Mouse (Mus musculus): ENCODE measurements at regions not wholly inside any gene's neighbourhood (a gene's known extent, or its start where the extent isn't known, plus 50 kb on each side); places are given as distances from the start of the nearest gene placed in this dataset.

DNA sequence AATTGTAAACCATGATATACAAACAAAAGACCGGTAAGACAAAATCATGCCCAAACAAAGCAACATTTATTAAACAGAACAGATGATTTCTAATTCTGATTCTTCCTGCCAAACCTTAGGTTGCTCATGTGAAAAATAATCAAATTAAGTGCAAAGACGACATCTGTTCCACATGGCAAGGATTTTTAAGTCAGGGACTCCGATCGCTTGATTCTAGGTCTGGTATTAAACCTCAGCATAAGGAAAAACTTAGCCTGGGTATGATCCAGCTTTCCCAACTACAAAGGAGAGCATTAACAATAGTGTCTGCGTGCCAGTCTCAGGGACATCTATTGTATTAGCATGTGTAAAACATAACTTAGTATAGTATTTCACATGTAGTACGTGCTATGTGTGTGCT is 181.8 kb upstream of the Rnpc3 start:
- H3K36me3 ChIP-seq = no peaks in the 10 kb centered on the region
- H3K4me1 ChIP-seq = no peaks in the 10 kb centered on the region
- 70% methylated on average over 6 of the region's 6 CpGs for WGBS
- H3K4me2 ChIP-seq = no peak overlapping the region
- no peak for ATAC-seq (ENCODE audit: insufficient number of reproducible peaks, low FRiP score, low TSS enrichment, low read depth)
- H3K9ac ChIP-seq = no peak overlapping the region
- no peaks in the 10 kb centered on the region for H3K9me3 ChIP-seq
- H3K27me3 ChIP-seq = no peaks in the 10 kb centered on the region
- no peak overlapping the region for H3K27ac ChIP-seq
- H3K4me3 ChIP-seq = no peak overlapping the region

DNA sequence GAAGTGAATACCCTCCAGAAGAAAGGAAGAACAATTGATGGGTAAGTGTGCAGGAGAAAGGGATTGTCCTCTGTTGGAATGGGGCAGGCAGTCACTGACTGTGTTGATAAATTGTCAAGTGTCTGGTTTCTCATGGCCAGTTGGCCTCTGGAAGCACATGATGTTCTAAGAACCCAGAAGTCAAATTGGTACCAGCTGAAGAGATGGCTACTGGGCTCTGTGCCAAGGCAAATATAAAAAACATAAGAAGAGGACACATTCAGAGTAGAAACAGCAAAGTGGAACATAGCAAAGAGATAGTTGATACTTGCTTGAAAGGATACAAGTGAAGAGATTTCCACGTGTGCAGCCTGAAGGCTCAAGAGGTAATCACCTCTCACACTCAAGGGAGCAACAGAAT is 170.9 kb upstream of the Col11a1 start:
- WGBS = 44% methylated on average over 1 of the region's 1 CpGs
- peak overlapping the region; percentile 71 for H3K27ac ChIP-seq
- 0 out of 2 replicates have a peak, but pooled peaks have one; percentile 48 for ATAC-seq (ENCODE audit: insufficient number of reproducible peaks, low FRiP score, low TSS enrichment, low read depth)

DNA sequence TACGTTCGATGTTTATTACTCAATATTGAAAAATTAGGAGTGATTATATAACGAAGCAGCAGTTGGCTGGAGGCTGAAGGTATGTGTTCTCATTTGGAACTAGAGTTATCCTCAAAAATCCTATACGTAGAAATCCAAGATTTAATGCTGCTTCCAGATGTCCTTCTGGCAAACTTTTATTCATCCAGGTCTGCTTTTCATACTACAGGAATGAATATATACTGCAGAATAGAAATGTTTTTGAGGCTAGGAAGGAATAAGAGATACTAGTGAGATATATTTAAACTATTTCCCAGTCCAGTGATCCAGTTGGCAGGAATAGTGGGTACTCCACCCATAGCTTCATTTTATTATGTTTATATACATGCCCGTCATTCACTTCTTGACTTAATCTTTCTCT is 170.3 kb upstream of the Col11a1 start:
- 0 out of 2 replicates have a peak overlapping the region, but pooled peaks have one; percentile 71 for H3K27ac ChIP-seq
- no peaks in the 10 kb centered on the region for H3K27me3 ChIP-seq
- no peaks in the 10 kb centered on the region for H3K36me3 ChIP-seq
- no peak overlapping the region for H3K4me2 ChIP-seq
- 0 out of 2 replicates have a peak, but pooled peaks cover 3% of the 10 kb centered on the region for H3K4me1 ChIP-seq
- peak; percentile 76; the same call in 1 of the 2 replicates for ATAC-seq (ENCODE audit: insufficient number of reproducible peaks, low FRiP score, low TSS enrichment, low read depth)
- no peak overlapping the region for H3K9ac ChIP-seq
- no peaks in the 10 kb centered on the region for H3K9me3 ChIP-seq
- no peak overlapping the region for H3K4me3 ChIP-seq
- WGBS = 54% methylated on average over 5 of the region's 5 CpGs

More for the DNA sequence above, 170.9 kb upstream of the Col11a1 start:
- Histone ChIP-seq H3K27me3 (no peaks in the 10 kb centered on the region), H3K9me3 (no peaks in the 10 kb centered on the region), H3K36me3 (no peaks in the 10 kb centered on the region), H3K9ac (no peak overlapping the region), H3K4me1 (0 out of 2 replicates have a peak, but pooled peaks cover 3% of the 10 kb centered on the region), H3K4me3 (no peak overlapping the region), H3K4me2 (no peak overlapping the region)

DNA sequence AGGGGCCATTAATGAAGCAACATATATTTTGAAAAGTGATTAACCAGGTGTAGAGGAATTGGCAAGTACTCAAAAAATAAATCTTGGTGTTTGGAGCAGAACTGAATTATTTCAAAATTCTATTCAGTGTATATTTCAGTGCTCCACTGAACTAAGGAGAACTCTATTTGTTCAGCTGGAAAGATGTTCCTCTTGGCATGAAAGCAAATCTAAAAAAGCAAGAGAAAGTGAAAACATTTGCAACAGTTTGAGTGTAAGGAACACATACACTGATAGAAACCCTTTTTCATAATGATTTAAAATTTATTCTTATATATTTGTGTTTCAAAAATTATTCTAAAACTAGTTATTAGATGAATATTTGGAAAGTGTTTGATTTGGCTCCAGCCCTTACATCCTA is 169.9 kb upstream of the Col11a1 start:
- no peaks in the 10 kb centered on the region for H3K36me3 ChIP-seq
- H3K4me3 ChIP-seq = no peak overlapping the region
- H3K4me2 ChIP-seq = no peak overlapping the region
- H3K27ac ChIP-seq = peak overlapping the region; percentile 71; the same call in 1 of the 2 replicates
- H3K4me1 ChIP-seq = 0 out of 2 replicates have a peak, but pooled peaks cover 3% of the 10 kb centered on the region
- no peak for ATAC-seq (ENCODE audit: insufficient number of reproducible peaks, low FRiP score, low TSS enrichment, low read depth)
- H3K9ac ChIP-seq = no peak overlapping the region
- no peaks in the 10 kb centered on the region for H3K9me3 ChIP-seq
- H3K27me3 ChIP-seq = no peaks in the 10 kb centered on the region

DNA sequence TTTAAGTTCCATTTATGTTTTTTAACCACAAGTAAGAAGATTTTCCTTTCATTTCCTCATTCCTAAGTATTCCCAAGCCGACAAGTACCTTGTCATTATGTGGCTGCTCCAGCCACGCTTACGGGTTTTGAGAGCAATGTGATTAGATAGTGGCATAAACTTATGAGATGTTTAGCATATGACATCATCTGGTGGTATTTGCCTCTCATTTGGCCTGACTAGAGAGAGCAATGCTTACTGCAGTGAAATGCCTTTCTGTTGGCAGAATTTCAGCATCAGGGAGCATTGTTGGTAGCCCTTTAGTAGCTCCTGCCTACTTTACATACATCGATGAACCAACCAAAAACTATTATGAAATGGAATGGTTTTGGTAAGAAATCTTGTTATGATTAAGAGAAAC is 157.1 kb upstream of the Col11a1 start:
- no peak for ATAC-seq (ENCODE audit: insufficient number of reproducible peaks, low FRiP score, low TSS enrichment, low read depth)
- WGBS = 78% methylated on average over 4 of the region's 4 CpGs

DNA sequence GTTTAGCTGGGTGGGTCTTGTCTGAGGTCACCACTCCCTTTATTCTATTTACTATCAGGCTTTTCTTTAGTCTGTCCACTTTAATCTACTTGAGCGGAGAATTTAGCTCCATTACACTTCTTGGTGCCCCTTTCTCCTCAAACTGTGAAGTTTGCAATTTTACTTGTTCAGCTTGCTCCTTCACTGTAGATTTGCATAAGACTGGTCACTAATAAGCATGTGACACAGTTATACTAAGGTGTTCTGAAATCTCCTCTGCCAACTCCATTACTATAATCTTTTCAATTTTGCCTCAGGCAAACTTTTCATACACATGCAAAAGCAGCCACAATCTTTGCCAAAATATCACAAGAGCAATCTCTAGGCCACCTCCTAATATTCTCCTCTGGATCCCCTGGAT is 125.2 kb upstream of the Col11a1 start:
- Histone ChIP-seq H3K9ac (no peak overlapping the region), H3K9me3 (no peaks in the 10 kb centered on the region), H3K27ac (no peak overlapping the region), H3K36me3 (no peaks in the 10 kb centered on the region), H3K4me1 (no peaks in the 10 kb centered on the region), H3K4me2 (no peak overlapping the region), H3K4me3 (no peak overlapping the region), H3K27me3 (no peaks in the 10 kb centered on the region)
- 85% methylated on average over 1 of the region's 1 CpGs for WGBS
- no peak for ATAC-seq (ENCODE audit: insufficient number of reproducible peaks, low FRiP score, low TSS enrichment, low read depth)

More for the DNA sequence above, 157.1 kb upstream of the Col11a1 start:
- H3K36me3 ChIP-seq = no peaks in the 10 kb centered on the region
- H3K4me2 ChIP-seq = no peak overlapping the region
- no peaks in the 10 kb centered on the region for H3K27me3 ChIP-seq
- H3K4me1 ChIP-seq = no peaks in the 10 kb centered on the region
- no peaks in the 10 kb centered on the region for H3K9me3 ChIP-seq
- H3K27ac ChIP-seq = no peak overlapping the region
- H3K4me3 ChIP-seq = no peak overlapping the region
- H3K9ac ChIP-seq = no peak overlapping the region

DNA sequence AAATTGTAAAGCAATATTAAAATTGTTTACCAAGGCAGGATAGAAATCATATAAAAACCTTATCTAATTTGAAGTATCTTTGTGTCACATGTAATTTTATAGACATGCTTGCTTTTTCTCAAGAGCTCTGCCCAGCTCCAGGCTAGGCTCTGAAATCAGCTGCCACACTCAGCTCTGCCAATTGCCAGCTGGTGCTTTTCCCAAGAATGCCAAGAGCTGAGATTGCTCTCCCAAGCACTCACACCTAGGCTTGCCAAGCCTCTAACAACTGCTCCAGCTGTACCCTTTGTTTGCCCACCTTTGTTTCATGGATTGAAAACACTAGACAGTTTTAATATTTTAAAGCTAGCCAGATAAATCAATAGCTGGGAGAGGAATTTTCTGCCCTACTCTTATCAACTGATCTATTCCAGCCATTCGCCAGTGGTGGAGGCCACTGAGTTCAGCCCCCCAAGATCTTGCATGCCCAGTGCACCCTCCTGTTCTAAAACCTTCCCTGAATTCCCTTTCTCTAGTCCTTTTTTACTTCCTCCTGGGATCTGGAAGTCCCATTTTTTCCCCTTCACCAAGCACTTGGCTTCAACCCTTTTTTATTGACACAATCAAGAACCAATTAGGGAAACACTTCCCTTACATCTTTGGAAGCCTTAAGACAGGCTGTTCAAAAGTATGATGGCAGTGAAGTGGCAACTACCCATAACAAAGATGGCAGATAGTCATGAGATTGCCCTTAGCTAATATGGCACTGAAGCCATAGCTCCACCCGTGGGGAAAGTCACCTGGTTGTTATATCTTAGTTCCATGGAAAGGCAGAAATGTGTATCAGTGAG is 110.8 kb upstream of the Col11a1 start:
- ATAC-seq (ENCODE audit: insufficient number of reproducible peaks, low FRiP score, low TSS enrichment, low read depth) = no peak

DNA sequence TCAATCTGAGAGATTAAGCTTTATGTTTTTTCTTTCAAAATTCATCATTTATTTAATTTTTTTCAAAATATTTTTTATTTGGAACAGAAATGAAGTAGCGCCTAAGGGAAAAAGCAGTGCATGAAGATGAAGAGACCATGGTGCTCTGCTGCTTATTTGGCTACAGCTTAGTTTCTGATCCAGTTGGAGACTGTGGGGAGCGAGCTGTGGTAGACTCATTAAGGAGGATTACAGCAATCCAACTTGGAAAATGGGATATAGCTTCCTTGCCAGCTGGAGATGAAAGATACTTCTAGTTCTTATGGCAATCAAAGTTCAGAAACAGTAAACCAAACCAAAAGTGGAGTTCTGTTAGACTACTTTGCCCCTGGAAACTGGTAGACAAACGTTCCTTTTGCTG is 98.8 kb upstream of the Col11a1 start:
- H3K27ac ChIP-seq = no peak overlapping the region
- H3K9ac ChIP-seq = no peak overlapping the region
- ATAC-seq (ENCODE audit: insufficient number of reproducible peaks, low FRiP score, low TSS enrichment, low read depth) = no peak
- 66% methylated on average over 3 of the region's 3 CpGs for WGBS
- H3K9me3 ChIP-seq = no peaks in the 10 kb centered on the region
- H3K4me3 ChIP-seq = no peak overlapping the region
- no peaks in the 10 kb centered on the region for H3K27me3 ChIP-seq
- no peaks in the 10 kb centered on the region for H3K36me3 ChIP-seq
- no peak overlapping the region for H3K4me2 ChIP-seq
- H3K4me1 ChIP-seq = no peaks in the 10 kb centered on the region

More for the DNA sequence above, 110.8 kb upstream of the Col11a1 start:
- Histone ChIP-seq H3K27ac (no peak overlapping the region), H3K9me3 (no peaks in the 10 kb centered on the region), H3K36me3 (no peaks in the 10 kb centered on the region), H3K4me1 (no peaks in the 10 kb centered on the region), H3K27me3 (no peaks in the 10 kb centered on the region), H3K4me3 (no peak overlapping the region), H3K9ac (no peak overlapping the region), H3K4me2 (no peak overlapping the region)
- 72% methylated on average over 2 of the region's 2 CpGs for WGBS

DNA sequence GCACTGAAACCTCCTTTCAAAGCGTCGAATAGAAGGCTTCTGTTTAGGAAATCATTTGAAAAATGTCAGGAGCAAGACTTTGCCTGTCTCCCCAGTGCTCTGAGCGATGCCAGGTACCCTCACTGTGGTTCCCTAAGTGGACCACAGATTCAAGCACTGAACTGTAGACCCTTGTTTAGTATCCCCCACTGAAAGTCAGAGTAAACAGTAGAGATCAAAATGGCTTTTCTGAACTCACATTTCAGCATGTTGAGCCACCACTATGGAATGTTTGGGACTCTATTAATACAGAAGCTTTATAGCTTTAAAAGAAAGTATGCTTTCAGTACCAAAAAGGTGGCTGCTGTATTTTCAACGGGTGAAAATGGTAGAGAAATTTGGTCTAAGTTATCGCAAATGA is 79.8 kb upstream of the Col11a1 start:
- Histone ChIP-seq H3K4me1 (no peaks in the 10 kb centered on the region; the same call in 1 of the 2 replicates), H3K27ac (no peak overlapping the region), H3K9me3 (no peaks in the 10 kb centered on the region), H3K4me2 (no peak overlapping the region), H3K4me3 (no peak overlapping the region), H3K27me3 (no peaks in the 10 kb centered on the region), H3K36me3 (no peaks in the 10 kb centered on the region), H3K9ac (no peak overlapping the region)
- 59% methylated on average over 5 of the region's 5 CpGs for WGBS
- peak; percentile 69 for ATAC-seq (ENCODE audit: insufficient number of reproducible peaks, low FRiP score, low TSS enrichment, low read depth)

DNA sequence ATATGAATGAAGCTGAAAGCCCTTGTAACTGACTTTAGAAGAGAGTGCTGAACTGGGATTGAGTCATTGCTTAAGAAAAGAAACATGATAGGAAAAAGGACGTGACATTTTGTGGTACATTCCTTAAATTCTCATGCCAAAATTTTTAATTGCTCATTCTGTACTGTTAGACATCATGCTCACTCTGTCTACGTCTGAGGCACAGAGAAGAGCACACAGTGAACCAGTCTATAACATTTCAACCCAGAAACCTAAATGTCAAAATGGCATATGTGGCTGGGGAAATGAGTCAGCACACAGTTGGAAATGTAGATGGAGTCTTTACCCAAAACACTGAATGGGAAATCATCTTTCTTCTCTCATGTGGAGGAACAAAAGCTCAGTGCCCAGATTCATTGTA is 77.9 kb upstream of the Col11a1 start:
- ATAC-seq (ENCODE audit: insufficient number of reproducible peaks, low FRiP score, low TSS enrichment, low read depth) = no peak
- WGBS = 63% methylated on average over 2 of the region's 2 CpGs
- Histone ChIP-seq H3K4me3 (no peak overlapping the region), H3K9me3 (no peaks in the 10 kb centered on the region), H3K9ac (no peak overlapping the region), H3K27ac (no peak overlapping the region), H3K4me1 (no peaks in the 10 kb centered on the region; the same call in 1 of the 2 replicates), H3K4me2 (no peak overlapping the region), H3K27me3 (no peaks in the 10 kb centered on the region), H3K36me3 (no peaks in the 10 kb centered on the region)

DNA sequence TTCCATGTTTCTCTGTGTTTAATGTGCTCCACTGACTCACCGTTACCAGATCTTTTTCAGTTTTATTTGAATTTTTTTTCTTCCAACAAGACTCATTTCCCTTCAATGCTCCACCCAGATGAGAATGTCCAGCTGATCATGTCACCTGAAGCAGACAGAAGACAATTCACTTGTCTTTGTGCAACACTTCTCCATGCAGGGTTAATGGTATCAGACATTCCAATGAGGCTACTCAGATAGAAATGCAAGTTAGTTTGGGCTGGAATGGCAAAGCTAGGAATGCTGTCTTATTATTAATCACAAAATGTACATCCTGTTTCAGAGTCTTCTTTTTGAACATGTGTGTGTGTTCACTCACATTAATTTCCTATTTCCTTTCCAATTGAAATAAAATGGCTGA is 77.2 kb upstream of the Col11a1 start:
- no peak overlapping the region for H3K27ac ChIP-seq
- no peak for ATAC-seq (ENCODE audit: insufficient number of reproducible peaks, low FRiP score, low TSS enrichment, low read depth)
- no peak overlapping the region for H3K4me2 ChIP-seq
- H3K4me3 ChIP-seq = no peak overlapping the region
- no peaks in the 10 kb centered on the region for H3K9me3 ChIP-seq
- no peaks in the 10 kb centered on the region; the same call in 1 of the 2 replicates for H3K4me1 ChIP-seq
- H3K36me3 ChIP-seq = no peaks in the 10 kb centered on the region
- H3K9ac ChIP-seq = no peak overlapping the region
- no peaks in the 10 kb centered on the region for H3K27me3 ChIP-seq
- 60% methylated on average over 1 of the region's 1 CpGs for WGBS

DNA sequence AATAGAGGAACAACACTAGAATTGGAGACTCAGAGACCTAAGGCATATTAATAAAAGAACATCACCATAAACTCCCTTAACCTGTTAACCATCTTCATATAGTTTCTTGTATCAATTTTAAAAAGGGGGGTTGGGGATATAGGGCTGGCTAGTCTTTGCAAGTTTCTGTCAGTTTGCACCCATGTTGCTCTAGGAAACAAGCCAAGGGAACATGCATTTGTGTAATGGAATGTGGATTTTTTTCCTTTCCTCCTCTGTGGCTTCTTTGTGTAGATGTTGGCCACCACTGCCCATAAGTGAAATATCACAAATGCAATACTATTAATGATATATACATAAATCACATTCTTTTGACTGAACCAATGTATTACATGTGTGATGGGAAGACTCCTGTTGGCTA is 75.9 kb upstream of the Col11a1 start:
- Histone ChIP-seq H3K27ac (no peak overlapping the region), H3K4me3 (no peak overlapping the region), H3K9me3 (no peaks in the 10 kb centered on the region), H3K36me3 (no peaks in the 10 kb centered on the region), H3K4me2 (no peak overlapping the region), H3K27me3 (no peaks in the 10 kb centered on the region), H3K9ac (no peak overlapping the region), H3K4me1 (no peaks in the 10 kb centered on the region; the same call in 1 of the 2 replicates)
- ATAC-seq (ENCODE audit: insufficient number of reproducible peaks, low FRiP score, low TSS enrichment, low read depth) = no peak

All from limb, embryonic 15.5 days (tissue).